Mouse (Mus musculus) myocyte (in vitro differentiated cells): ENCODE results near the gene Tns2.
A peak's percentile ranks its signal among the peaks of the same experiment; 100 is the strongest.

Experiments used
- CEBPB ChIP-seq: IDR thresholded peaks from 2 replicates; pipeline ENCODE4 v1.6.1; 2011; ENCODE audit warnings: mild to moderate bottlenecking, moderate library complexity; ENCODE audit not compliant: poor library complexity, insufficient read depth, severe bottlenecking
- E2F4 ChIP-seq: IDR thresholded peaks from one replicate; pipeline ENCODE4 v1.6.1; 2011; ENCODE audit warnings: mild to moderate bottlenecking, control low read depth, moderate library complexity; ENCODE audit not compliant: insufficient read depth
- MAX ChIP-seq: IDR thresholded peaks from one replicate; pipeline ENCODE4 v1.6.1; 2011; ENCODE audit warnings: low read depth, mild to moderate bottlenecking, control low read depth
- MYOD1 ChIP-seq, 3 experiments: IDR thresholded peaks; one replicate each; pipeline ENCODE4 v1.6.1; 2011; ENCODE audit warnings: control low read depth in 2 of 3, low read depth in 2 of 3, mild to moderate bottlenecking in 2 of 3, moderate library complexity in 1 of 3; ENCODE audit not compliant: insufficient read length in 2 of 3, control insufficient read depth in 1 of 3
- POLR2A ChIP-seq: IDR thresholded peaks from one replicate; pipeline ENCODE4 v1.6.1; 2011; ENCODE audit warnings: low read depth, mild to moderate bottlenecking, control low read depth, moderate library complexity; ENCODE audit not compliant: insufficient read length
- POLR2AphosphoS2 ChIP-seq: IDR thresholded peaks from one replicate; pipeline ENCODE4 v1.6.1; 2011; ENCODE audit warnings: low read depth, control low read depth; ENCODE audit not compliant: insufficient read length
- REST ChIP-seq: IDR thresholded peaks from one replicate; pipeline ENCODE4 v1.6.1; 2011; ENCODE audit warnings: mild to moderate bottlenecking, control low read depth, moderate library complexity; ENCODE audit not compliant: insufficient read depth, insufficient read length
- SRF ChIP-seq: IDR thresholded peaks from one replicate; pipeline ENCODE4 v1.6.1; 2011; ENCODE audit warnings: low read depth; ENCODE audit not compliant: control insufficient read depth, insufficient read length
- TCF3 ChIP-seq: IDR thresholded peaks from one replicate; pipeline ENCODE4 v1.6.1; 2011; ENCODE audit warnings: low read depth, control low read depth; ENCODE audit not compliant: insufficient read length
- USF1 ChIP-seq: IDR thresholded peaks from one replicate; pipeline ENCODE4 v1.6.1; 2011; ENCODE audit warnings: low read depth, mild to moderate bottlenecking, control low read depth, moderate library complexity

DNA sequence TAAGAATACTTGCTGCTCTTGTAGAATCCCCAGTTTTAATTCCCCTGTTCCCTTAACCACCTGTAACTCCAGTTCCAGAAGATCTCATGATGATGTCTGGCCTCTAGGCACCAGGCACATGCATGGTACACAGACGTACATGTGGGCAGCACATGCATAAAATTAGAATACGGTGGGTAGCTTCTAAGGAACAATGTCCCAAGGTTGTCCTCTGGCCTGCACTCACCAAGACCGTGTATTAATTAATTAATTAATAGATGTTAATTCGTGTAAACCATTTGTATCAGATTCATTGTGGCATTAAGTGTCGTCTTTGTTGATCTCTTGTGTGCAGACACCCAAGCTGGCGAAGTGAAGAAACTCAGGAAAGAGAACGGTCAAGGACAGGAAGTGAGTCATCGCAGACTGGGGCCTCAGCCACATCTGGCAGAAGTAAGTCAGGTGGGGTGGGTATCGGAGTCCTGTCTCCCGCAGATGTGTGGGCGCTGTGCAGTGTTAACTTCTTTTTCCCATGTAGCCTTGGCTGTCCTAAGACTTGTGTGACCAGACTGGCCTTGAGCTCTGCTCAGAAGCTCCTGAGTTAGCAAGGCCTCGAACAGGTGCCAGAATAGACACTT, 9.0 kb upstream of the Tns2 start:
- TF ChIP-seq USF1 (no peak), MAX (no peak), POLR2A (no peak), POLR2AphosphoS2 (peak; percentile 39), REST (no peak), TCF3 (no peak), E2F4 (no peak), SRF (no peak), MYOD1 (IDR thresholded peaks at IDR 0.05; ENCODE audit: control insufficient read depth in 1 of 3, insufficient read length in 2 of 3, low read depth in 2 of 3) (peak in 1 of 3 experiments; percentile 11), CEBPB (no peak)
